Mouse (Mus musculus) thymus, adult 2 months (tissue): ENCODE measurements around the gene Susd1.

Source experiments
- CTCF ChIP-seq: fragments of 200-500 bp; IDR thresholded peaks from 2 replicates; pipeline ENCODE4 v1.5.1; 2012; ENCODE audit warnings: mild to moderate bottlenecking, control low read depth, low read length, moderate library complexity, borderline replicate concordance; ENCODE audit not compliant: control insufficient read depth, poor library complexity, insufficient read depth; ENCODE audit errors: extremely low read depth
- POLR2A ChIP-seq: fragments of 200-500 bp; IDR thresholded peaks from 2 replicates; pipeline ENCODE4 v1.6.1; 2012; ENCODE audit warnings: mild to moderate bottlenecking, low read length, control low read depth, moderate library complexity; ENCODE audit not compliant: control insufficient read depth, poor library complexity, insufficient read depth; ENCODE audit errors: extremely low read depth

GRCm38 (mm10) chr4:59450234-59450854 is 11.9 kb upstream of the Susd1 start:
- TF ChIP-seq POLR2A, result no peak
- no peak for TF ChIP-seq CTCF
